Mouse (Mus musculus) Muller cell, postnatal 12 days (primary cell): ENCODE measurements at regions not wholly inside any gene's neighbourhood (a gene's known extent, or its start where the extent isn't known, plus 50 kb on each side); places are given as distances from the start of the nearest gene placed in this dataset.
"Not testable (repeated sequence)": the region's sequence is repeated elsewhere in the genome, so short reads cannot be mapped to it uniquely, and the experiment has no call there.

ENCODE experiments used
- DNase-seq: peaks from one replicate; pipeline ENCODE4 v3.0.0-alpha.2; 2015; ENCODE audit errors: inconsistent ontology term

GRCm38 (mm10) chr6:81815962-81816338, 107.5 kb upstream of the Gcfc2 start:
- DNase-seq, result no peak

GRCm38 (mm10) chr6:81817050-81817827, 106.2 kb upstream of the Gcfc2 start:
- DNase-seq, result peak; percentile 45

- DNase-seq, result no peak
Observed at GRCm38 (mm10) chr6:81818573-81818972, 104.9 kb upstream of the Gcfc2 start.

GRCm38 (mm10) chr6:81820078-81820477, 103.4 kb upstream of the Gcfc2 start:
- DNase-seq, result no peak

GRCm38 (mm10) chr6:81839474-81840153, 83.9 kb upstream of the Gcfc2 start:
- DNase-seq, result peak; percentile 39

GRCm38 (mm10) chr6:81868207-81868606, 55.3 kb upstream of the Gcfc2 start:
- DNase-seq, result not testable (repeated sequence)
